Mouse (Mus musculus) forebrain, embryonic 12.5 days (tissue): Measurements from ENCODE around the gene Gm614. TPM values are rescaled to one million over a fixed set of nuclear protein-coding genes. Genes with fewer than 3 reads are reported as not detected.

Experiments
- ATAC-seq: fragments of 200-750 bp; cut with Nextera tagmentation; 2 replicates; pipeline ENCODE4 v1.8.0; 2017; ENCODE audit warnings: moderate TSS enrichment; ENCODE audit not compliant: low FRiP score
- H3K27ac ChIP-seq: fragments of 300-500 bp; sonication (generic); 2 replicates; pipeline ENCODE4 v1.5.1; 2016; ENCODE audit warnings: mild to moderate bottlenecking
- H3K27me3 ChIP-seq: fragments of 300-500 bp; sonication (generic); 2 replicates; pipeline ENCODE4 v1.6.1; 2016; ENCODE audit warnings: mild to moderate bottlenecking
- H3K36me3 ChIP-seq: fragments of 300-500 bp; sonication (generic); replicated peaks from 2 replicates; pipeline ENCODE4 v1.6.1; 2016; ENCODE audit warnings: mild to moderate bottlenecking
- H3K4me1 ChIP-seq: fragments of 300-500 bp; sonication (generic); 2 replicates; pipeline ENCODE4 v1.6.1; 2016
- H3K4me2 ChIP-seq: fragments of 300-500 bp; sonication (generic); 2 replicates; pipeline ENCODE4 v1.6.1; 2016; ENCODE audit warnings: mild to moderate bottlenecking, moderate library complexity
- H3K4me3 ChIP-seq: fragments of 300-500 bp; sonication (generic); replicated peaks from 2 replicates; pipeline ENCODE4 v1.5.1; 2016; ENCODE audit warnings: mild to moderate bottlenecking
- H3K9ac ChIP-seq: fragments of 300-500 bp; sonication (generic); 2 replicates; pipeline ENCODE4 v1.6.1; 2016; ENCODE audit warnings: mild to moderate bottlenecking
- H3K9me3 ChIP-seq: fragments of 300-500 bp; sonication (generic); 2 replicates; pipeline ENCODE4 v1.6.1; 2016
- WGBS: fragments of 180-500 bp; shearing (Covaris S2); methylation state at CpG from one replicate; pipeline ENCODE4 v1.1.7; 2016; 5-methylcytosine and 5-hydroxymethylcytosine counted together
- polyA plus RNA-seq: library from polyadenylated mRNA; unstranded; fragments of >200 nt; fragmentation: Nextera tagmentation; extraction: Ambion mirVana; gene quantifications from 2 replicates; pipeline ENCODE4 v1.2.1, GENCODE M21; 2016

Gene Gm614
- polyA plus RNA-seq, result not detected in 2 replicates

DNA sequence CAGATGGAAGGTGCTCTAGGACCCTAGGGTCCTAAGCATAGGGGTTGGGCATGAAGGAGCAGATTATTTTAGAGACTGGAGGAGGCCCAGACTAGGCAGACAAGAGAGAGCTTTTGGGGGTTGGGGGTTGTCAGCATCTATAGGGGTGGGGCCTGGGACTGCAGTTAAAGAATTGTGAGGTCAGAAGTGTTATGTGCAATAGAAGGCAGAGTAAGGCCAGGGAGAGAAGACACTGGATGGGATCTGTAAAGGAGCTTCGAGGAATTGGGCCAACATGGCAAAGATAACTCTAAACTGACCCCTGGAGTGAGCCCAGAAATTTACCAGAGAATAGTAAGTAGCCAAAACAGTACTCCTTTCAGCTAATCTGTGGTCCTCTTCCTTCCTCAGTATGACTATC, at the start of gene Gm614:
Gene Gm614 (minus strand): TSS at position 101 of the 400 bp plus-strand sequence.
- Histone ChIP-seq H3K4me1 (peaks cover 13% of the 10 kb centered on the region), H3K27me3 (peaks cover 11% of the 10 kb centered on the region; the same call in 1 of the 2 replicates), H3K27ac (no peak within 1 kb of the TSS), H3K9me3 (no peaks in the 10 kb centered on the region), H3K4me2 (no peak within 1 kb of the TSS), H3K36me3 (0 out of 2 replicates have a peak, but pooled peaks cover 1% of the 10 kb centered on the region), H3K9ac (no peak within 1 kb of the TSS), H3K4me3 (no peak within 1 kb of the TSS)
- WGBS, result 94% methylated on average over 1 of the region's 1 CpGs
- no peak for ATAC-seq

DNA sequence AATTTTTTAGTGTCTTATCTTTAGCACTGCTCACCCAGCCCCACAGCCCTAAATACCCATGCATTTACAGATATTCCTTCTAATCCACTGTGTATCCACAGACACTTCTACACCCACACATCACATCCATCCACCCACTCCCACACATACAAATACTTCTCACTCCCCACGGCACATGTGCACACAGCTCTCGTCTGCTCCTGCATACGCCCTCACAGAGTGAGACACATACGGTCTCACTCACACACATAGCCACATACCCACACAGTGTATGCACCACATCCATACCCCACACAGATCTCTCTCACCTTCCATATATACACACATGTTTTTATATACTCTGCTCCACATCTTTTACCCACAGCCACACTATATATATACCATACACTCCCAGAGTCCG, 45.5 kb upstream of the Gm614 start:
- peaks cover 11% of the 10 kb centered on the region for H3K4me1 ChIP-seq
- no peak overlapping the region for H3K9ac ChIP-seq
- H3K4me2 ChIP-seq, result no peak overlapping the region
- H3K27me3 ChIP-seq, result peaks cover 25% of the 10 kb centered on the region
- H3K36me3 ChIP-seq, result peaks cover 4% of the 10 kb centered on the region
- H3K4me3 ChIP-seq, result no peak overlapping the region
- no peak overlapping the region for H3K27ac ChIP-seq
- 97% methylated on average over 5 of the region's 5 CpGs for WGBS
- ATAC-seq, result no peak
- H3K9me3 ChIP-seq, result no peaks in the 10 kb centered on the region

- WGBS, result 52% methylated on average over 2 of the region's 2 CpGs
These were observed 40.9 kb upstream of the Gm614 start for GRCm38 (mm10) chrX:101304646-101305045.

DNA sequence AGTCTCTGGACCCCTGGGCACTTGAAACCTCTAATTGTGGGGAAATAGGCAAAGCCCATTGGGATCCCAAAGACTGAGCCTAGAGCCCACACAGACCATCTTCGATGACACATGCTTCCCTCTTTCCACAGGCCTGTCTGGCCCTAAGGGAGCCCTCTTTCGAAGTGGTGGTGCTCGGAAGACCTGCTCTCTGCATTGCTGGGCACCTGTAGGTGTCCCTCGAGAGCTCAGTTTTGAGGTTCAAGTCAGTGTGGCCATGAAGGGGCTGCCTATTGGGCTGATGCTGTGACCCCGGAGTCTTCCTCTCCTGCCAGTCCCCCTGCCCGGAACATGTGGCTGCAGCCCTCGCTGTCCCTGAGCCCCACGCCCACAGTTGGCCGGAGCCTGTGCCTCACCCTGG, 37.9 kb upstream of the Gm614 start:
- H3K4me3 ChIP-seq, result no peak overlapping the region; the same call in 1 of the 2 replicates
- no peaks in the 10 kb centered on the region for H3K9me3 ChIP-seq
- no peak overlapping the region for H3K9ac ChIP-seq
- H3K4me2 ChIP-seq, result peak overlapping the region; percentile 53
- peaks cover 33% of the 10 kb centered on the region for H3K27me3 ChIP-seq
- no peak overlapping the region for H3K27ac ChIP-seq
- WGBS, result 74% methylated on average over 9 of the region's 9 CpGs
- H3K4me1 ChIP-seq, result peaks cover 34% of the 10 kb centered on the region
- ATAC-seq, result no peak
- peaks cover 3% of the 10 kb centered on the region for H3K36me3 ChIP-seq

More at GRCm38 (mm10) chrX:101304646-101305045, 40.9 kb upstream of the Gm614 start:
- H3K9ac ChIP-seq, result no peak overlapping the region
- ATAC-seq, result no peak
- no peaks in the 10 kb centered on the region for H3K9me3 ChIP-seq
- H3K27me3 ChIP-seq, result peaks cover 29% of the 10 kb centered on the region
- H3K4me3 ChIP-seq, result no peak overlapping the region
- no peak overlapping the region for H3K4me2 ChIP-seq
- H3K27ac ChIP-seq, result no peak overlapping the region
- H3K36me3 ChIP-seq, result peaks cover 4% of the 10 kb centered on the region
- H3K4me1 ChIP-seq, result peaks cover 34% of the 10 kb centered on the region

- 22% methylated on average over 13 of the region's 13 CpGs for WGBS
- Histone ChIP-seq H3K27me3 (peaks cover 31% of the 10 kb centered on the region; the same call in 1 of the 2 replicates), H3K4me1 (peaks cover 34% of the 10 kb centered on the region), H3K4me2 (peak overlapping the region; percentile 53), H3K4me3 (peak overlapping the region; percentile 49), H3K9me3 (no peaks in the 10 kb centered on the region), H3K9ac (peak overlapping the region; percentile 56), H3K36me3 (peaks cover 15% of the 10 kb centered on the region), H3K27ac (peak overlapping the region; percentile 80)
- peak; percentile 61 for ATAC-seq
These were observed 36.7 kb upstream of the Gm614 start for GRCm38 (mm10) chrX:101300427-101301030.

GRCm38 (mm10) chrX:101299473-101300426, 36.0 kb upstream of the Gm614 start:
- Histone ChIP-seq H3K9ac (peak overlapping the region; percentile 56), H3K4me1 (peaks cover 34% of the 10 kb centered on the region), H3K27ac (peak overlapping the region; percentile 80), H3K27me3 (peaks cover 34% of the 10 kb centered on the region; the same call in 1 of the 2 replicates), H3K36me3 (peaks cover 15% of the 10 kb centered on the region), H3K4me3 (peak overlapping the region; percentile 49), H3K4me2 (peak overlapping the region; percentile 53), H3K9me3 (no peaks in the 10 kb centered on the region)
- 22% methylated on average over 10 of the region's 13 CpGs for WGBS
- peak; percentile 83 for ATAC-seq

DNA sequence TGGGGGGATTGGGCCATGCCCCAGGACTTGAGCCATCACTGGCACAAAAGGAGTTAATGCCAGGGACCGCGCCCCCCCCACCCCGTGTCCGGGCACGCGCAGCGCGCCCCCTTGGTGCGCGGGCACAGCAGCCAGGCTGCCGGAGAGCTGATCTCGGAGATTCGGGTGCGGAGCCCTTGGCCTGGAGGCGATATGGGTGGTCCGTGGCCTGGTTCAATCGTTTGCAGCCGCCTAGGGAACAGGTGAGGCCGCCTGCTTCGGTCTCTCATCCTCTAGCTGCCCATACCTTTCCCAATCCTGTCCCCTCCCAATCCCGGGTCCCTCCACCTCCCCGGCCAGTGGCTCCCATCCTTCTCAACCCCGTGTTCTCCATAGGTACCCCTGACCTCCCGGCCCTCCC, 35.3 kb upstream of the Gm614 start, which contains the start of gene Nlgn3:
Gene Nlgn3 (plus strand): TSS at position 114 of the 400 bp plus-strand sequence.
- peak; percentile 31 for ATAC-seq
- H3K4me1 ChIP-seq, result peaks cover 30% of the 10 kb centered on the region
- H3K27me3 ChIP-seq, result peaks cover 34% of the 10 kb centered on the region; the same call in 1 of the 2 replicates
- H3K36me3 ChIP-seq, result peaks cover 19% of the 10 kb centered on the region
- H3K27ac ChIP-seq, result peak within 1 kb of the TSS; percentile 80
- H3K4me3 ChIP-seq, result peak within 1 kb of the TSS; percentile 49
- no peaks in the 10 kb centered on the region for H3K9me3 ChIP-seq
- H3K4me2 ChIP-seq, result peak within 1 kb of the TSS; percentile 53
- peak within 1 kb of the TSS; percentile 56 for H3K9ac ChIP-seq
- 19% methylated on average over 18 of the region's 24 CpGs for WGBS

DNA sequence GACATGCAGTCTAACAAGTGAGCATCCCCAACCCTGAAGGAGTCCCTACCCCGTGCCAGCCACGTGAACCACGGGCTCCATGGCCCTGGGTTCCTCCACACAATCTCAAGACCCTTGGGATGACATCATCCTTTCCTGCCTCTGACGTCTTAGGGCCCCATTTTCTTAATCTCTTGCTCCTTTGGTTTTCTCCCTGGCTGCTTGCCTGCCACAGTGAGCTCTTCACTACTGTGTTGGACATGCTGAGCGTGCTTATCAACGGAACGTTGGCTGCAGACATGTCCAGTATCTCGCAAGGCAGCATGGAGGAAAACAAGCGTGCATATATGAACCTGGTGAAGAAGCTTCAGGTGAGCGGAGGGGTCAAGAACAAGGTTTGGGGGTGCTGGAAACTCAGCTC, 26.3 kb upstream of the Gm614 start:
- Histone ChIP-seq H3K4me3 (no peak overlapping the region), H3K9me3 (no peaks in the 10 kb centered on the region), H3K27me3 (peaks cover 7% of the 10 kb centered on the region; the same call in 1 of the 2 replicates), H3K4me2 (no peak overlapping the region), H3K36me3 (peaks cover 68% of the 10 kb centered on the region), H3K27ac (no peak overlapping the region), H3K4me1 (no peaks in the 10 kb centered on the region), H3K9ac (no peak overlapping the region)
- 92% methylated on average over 10 of the region's 10 CpGs for WGBS
- no peak for ATAC-seq

- WGBS, result 92% methylated on average over 7 of the region's 7 CpGs
- no peak overlapping the region for H3K4me3 ChIP-seq
- no peak overlapping the region for H3K27ac ChIP-seq
- no peaks in the 10 kb centered on the region for H3K9me3 ChIP-seq
- no peak overlapping the region for H3K9ac ChIP-seq
- H3K4me1 ChIP-seq, result no peaks in the 10 kb centered on the region
- no peak overlapping the region for H3K4me2 ChIP-seq
- H3K36me3 ChIP-seq, result peaks cover 69% of the 10 kb centered on the region
- H3K27me3 ChIP-seq, result peaks cover 5% of the 10 kb centered on the region; the same call in 1 of the 2 replicates
- ATAC-seq, result no peak
These were observed 25.2 kb upstream of the Gm614 start for GRCm38 (mm10) chrX:101289037-101289436.

DNA sequence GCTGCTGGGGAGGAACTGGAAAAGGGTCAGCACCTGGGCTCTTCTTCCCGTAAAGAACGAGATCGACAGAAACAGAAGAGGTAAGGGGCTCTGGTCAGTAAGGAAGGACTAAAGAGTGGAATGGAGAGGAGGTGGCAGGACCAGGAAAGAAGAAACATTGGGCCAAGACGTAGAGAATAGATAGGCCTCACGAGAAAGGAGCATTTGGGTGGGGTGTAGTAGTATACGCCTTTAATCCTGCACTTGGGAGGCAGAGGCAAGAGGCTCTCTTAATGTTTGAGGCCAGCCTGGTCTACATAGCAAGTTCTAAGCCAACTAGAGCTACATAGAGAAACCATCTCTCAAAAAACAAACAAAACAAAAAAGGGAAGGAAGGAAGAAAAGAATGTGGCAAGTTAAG, 24.6 kb upstream of the Gm614 start:
- Histone ChIP-seq H3K4me1 (no peaks in the 10 kb centered on the region), H3K4me3 (no peak overlapping the region), H3K9ac (no peak overlapping the region), H3K36me3 (peaks cover 71% of the 10 kb centered on the region), H3K4me2 (no peak overlapping the region), H3K27me3 (peaks cover 2% of the 10 kb centered on the region; the same call in 1 of the 2 replicates), H3K27ac (no peak overlapping the region), H3K9me3 (no peaks in the 10 kb centered on the region)
- WGBS, result 96% methylated on average over 6 of the region's 6 CpGs
- no peak for ATAC-seq

DNA sequence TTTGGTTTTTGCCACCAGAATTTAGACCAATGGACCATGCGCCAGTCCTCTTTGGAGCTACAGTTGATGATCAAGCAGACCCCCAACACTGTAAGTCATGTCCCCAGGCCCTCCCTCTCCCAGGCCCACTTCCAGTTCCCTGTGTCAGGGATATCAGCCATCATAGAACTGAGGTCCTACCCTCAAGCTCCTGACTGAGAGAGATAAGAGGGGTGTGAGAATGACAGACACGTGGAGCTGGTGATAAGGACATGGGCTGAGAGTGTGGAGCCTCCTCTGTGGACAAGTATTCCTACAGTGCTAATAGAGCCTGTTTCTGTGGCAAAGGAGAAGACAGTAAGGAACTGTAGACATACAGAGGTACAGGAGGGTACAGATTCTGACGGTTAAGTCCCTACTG, 23.8 kb upstream of the Gm614 start:
- no peak for ATAC-seq
- Histone ChIP-seq H3K9ac (no peak overlapping the region), H3K36me3 (peaks cover 72% of the 10 kb centered on the region), H3K4me3 (no peak overlapping the region), H3K27ac (no peak overlapping the region), H3K9me3 (no peaks in the 10 kb centered on the region), H3K4me1 (no peaks in the 10 kb centered on the region), H3K4me2 (no peak overlapping the region), H3K27me3 (peaks cover 2% of the 10 kb centered on the region; the same call in 1 of the 2 replicates)
- 97% methylated on average over 3 of the region's 3 CpGs for WGBS
